Mouse (Mus musculus) ES-Bruce4 (cell line): ENCODE measurements at regions not wholly inside any gene's neighbourhood (a gene's known extent, or its start where the extent isn't known, plus 50 kb on each side); places are given as distances from the start of the nearest gene placed in this dataset.

Source experiments
- CTCF ChIP-seq: IDR thresholded peaks from one replicate; pipeline ENCODE4 v1.8.1; 2011; ENCODE audit warnings: low read depth, low read length
- POLR2A ChIP-seq: IDR thresholded peaks from one replicate; pipeline ENCODE4 v1.8.1; 2011; ENCODE audit warnings: low read length; ENCODE audit not compliant: insufficient read depth

DNA sequence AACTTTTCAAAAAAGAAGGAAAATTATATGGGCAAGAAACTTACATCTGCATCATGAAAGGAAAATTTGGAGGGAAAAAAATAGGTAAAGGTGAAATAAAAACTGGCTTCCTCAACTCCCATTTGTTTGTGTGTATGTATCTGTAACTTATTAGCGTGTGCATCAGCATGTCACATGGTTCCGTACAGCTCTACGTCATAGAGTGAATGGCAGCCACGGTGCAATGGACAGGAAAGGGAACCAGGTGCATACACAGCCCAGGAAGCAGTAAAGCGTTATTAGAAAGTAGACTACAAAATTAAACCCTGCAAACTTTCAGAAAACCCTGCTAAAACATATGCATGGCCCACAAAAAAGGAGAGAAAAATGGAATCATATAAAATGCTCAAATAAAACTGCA, 112.7 kb upstream of the Arid1b start:
- TF ChIP-seq POLR2A (no peak), CTCF (no peak)
